Mouse (Mus musculus) midbrain, embryonic 16.5 days (tissue): ENCODE data around the gene Cry1. TPM values are rescaled to one million over a fixed set of nuclear protein-coding genes. Genes with fewer than 3 reads are reported as not detected.

Source experiments
- ATAC-seq: fragments of 200-750 bp; cut with Nextera tagmentation; 2 replicates; pipeline ENCODE4 v1.8.0; 2017; ENCODE audit warnings: moderate TSS enrichment
- H3K27ac ChIP-seq: fragments of 300-500 bp; sonication (generic); 2 replicates; pipeline ENCODE4 v1.5.1; 2014; ENCODE audit warnings: mild to moderate bottlenecking, low read length, mixed read lengths
- H3K27me3 ChIP-seq: fragments of 300-500 bp; sonication (generic); 2 replicates; pipeline ENCODE4 v1.6.1; 2014; ENCODE audit warnings: low read depth, low read length, mixed read lengths; ENCODE audit not compliant: control insufficient read depth, insufficient read depth
- H3K36me3 ChIP-seq: fragments of 300-500 bp; sonication (generic); 2 replicates; pipeline ENCODE4 v1.6.1; 2014; ENCODE audit warnings: mild to moderate bottlenecking, low read length, moderate library complexity, mixed read lengths; ENCODE audit not compliant: control insufficient read depth, insufficient read depth
- H3K4me1 ChIP-seq: fragments of 300-500 bp; sonication (generic); 2 replicates; pipeline ENCODE4 v1.6.1; 2014; ENCODE audit warnings: mild to moderate bottlenecking, low read length, mixed read lengths; ENCODE audit not compliant: control insufficient read depth, insufficient read depth
- H3K4me2 ChIP-seq: fragments of 300-500 bp; sonication (generic); 2 replicates; pipeline ENCODE4 v1.6.1; 2014; ENCODE audit warnings: mild to moderate bottlenecking, low read length, mixed read lengths
- H3K4me3 ChIP-seq: fragments of 300-500 bp; sonication (generic); 2 replicates; pipeline ENCODE4 v1.5.1; 2014; ENCODE audit warnings: low read depth, mild to moderate bottlenecking, low read length, moderate library complexity, mixed read lengths
- H3K9ac ChIP-seq: fragments of 300-500 bp; sonication (generic); 2 replicates; pipeline ENCODE4 v1.6.1; 2014; ENCODE audit warnings: low read depth, low read length, mixed read lengths
- H3K9me3 ChIP-seq: fragments of 300-500 bp; sonication (generic); replicated peaks from 2 replicates; pipeline ENCODE4 v1.6.1; 2014; ENCODE audit warnings: mild to moderate bottlenecking, low read length, mixed read lengths; ENCODE audit not compliant: control insufficient read depth, poor library complexity, severe bottlenecking
- WGBS: fragments of 180-500 bp; shearing (Covaris S2); extraction: QIAGEN DNeasy Blood & Tissue Kit; methylation state at CpG from one replicate; pipeline ENCODE4 v1.1.7; 2014; 5-methylcytosine and 5-hydroxymethylcytosine counted together
- polyA plus RNA-seq: library from polyadenylated mRNA; unstranded; fragments of >200 nt; fragmentation: Nextera tagmentation; extraction: Ambion mirVana; gene quantifications from 2 replicates; pipeline ENCODE4 v1.2.1, GENCODE M21; 2015

The Cry1 gene
- polyA plus RNA-seq, 1 experiment from 2014 or later: 43.5 TPM

DNA sequence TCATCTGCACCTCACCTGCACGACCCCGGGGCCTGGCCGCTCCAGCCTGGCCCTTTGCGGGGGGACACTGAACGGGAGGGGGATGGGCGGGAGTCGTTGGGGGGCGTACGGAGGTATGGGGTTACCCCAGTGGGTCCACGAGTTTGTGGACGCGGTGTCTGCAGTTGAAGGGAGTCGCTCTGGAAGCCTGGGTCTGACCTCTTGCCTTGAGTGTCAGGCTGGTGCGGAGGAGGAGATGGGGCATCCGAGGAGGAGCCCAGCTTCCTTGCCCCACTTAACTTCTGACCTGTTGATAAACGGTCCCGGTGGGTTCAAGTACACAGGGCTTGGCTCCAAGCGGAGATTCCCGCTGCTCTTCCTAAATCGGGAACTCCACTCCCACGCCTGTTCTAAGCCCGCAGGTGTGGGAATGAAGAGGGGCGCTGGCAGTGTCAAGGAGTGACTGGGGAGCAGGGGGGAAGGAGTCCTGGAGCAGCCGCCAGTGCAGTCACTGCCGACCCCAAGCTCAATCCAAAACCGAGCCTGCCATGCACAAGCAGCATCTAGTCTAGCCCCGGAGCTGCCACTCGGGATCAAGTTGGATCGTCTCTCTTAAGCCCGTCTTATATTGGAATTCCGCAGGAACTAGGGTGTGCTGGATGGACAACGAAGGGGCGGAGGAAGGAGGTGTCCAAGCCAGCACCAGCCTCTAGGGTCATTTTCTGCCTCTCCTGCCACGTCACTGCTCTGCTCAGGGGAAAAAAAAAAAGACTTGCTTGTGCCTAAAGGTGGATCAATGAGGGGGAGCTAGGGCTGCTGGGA is 81.6 kb downstream of the Cry1 start:
- ATAC-seq: peak; percentile 23

DNA sequence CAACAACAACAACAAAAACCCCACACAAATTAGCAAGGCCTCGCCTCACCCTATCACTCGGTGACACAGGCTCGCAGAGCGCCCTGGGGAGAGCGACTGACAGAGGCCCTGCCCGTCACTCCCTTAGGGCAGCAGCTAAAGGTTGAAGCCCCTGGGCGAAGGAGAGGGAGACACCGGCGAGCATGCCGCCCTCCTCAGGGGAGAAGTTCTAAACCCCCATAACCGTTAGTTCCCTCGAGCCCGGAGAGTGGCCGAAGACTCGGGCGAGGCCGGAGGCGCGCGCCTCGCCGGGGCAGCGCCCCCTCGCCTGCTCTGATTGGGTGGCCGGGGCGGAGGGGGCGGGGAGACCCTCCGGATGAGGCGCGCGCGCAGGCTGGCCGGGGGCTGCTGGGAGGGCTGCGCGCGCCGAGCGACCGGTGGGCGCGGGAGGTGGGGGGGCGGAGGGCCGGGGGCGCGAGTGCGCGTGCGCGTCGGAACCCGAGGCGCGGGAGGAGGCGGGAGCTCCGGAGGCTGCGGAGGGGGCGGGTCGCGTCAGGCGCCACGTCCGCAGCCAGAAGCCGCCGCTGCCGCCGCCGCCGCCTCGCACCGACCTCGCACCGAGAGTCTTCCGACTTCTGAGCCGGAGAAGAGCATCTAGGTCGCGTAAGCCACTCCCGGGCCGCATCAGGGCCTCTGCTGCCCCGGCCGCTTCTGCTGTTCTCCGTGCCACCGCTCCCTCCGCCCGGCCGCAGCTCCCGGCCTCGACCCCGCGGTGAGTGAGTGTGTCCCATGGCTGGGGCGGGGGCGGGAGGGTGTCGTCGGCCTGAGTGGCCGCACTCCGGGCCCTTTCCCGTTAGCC is 82.4 kb downstream of the Cry1 start, which contains the start of the genes Fhl4 and Tmem263:
TSS of gene Fhl4 (minus strand) at position 249 of the 838 bp plus-strand sequence.
TSS of gene Tmem263 (plus strand) at position 381 of the 838 bp plus-strand sequence.
- H3K36me3 ChIP-seq: no peaks in the 10 kb centered on the region
- under 1% methylated on average over 55 of the region's 96 CpGs for WGBS
- H3K9ac ChIP-seq: peak within 1 kb of the TSS; percentile 93
- H3K4me2 ChIP-seq: peak within 1 kb of the TSS; percentile 96
- peak; percentile 96 for ATAC-seq
- H3K9me3 ChIP-seq: no peaks in the 10 kb centered on the region
- no peaks in the 10 kb centered on the region for H3K27me3 ChIP-seq
- peaks cover 19% of the 10 kb centered on the region for H3K4me1 ChIP-seq
- H3K27ac ChIP-seq: peak within 1 kb of the TSS; percentile 92
- H3K4me3 ChIP-seq: peak within 1 kb of the TSS; percentile 100

More for the DNA sequence above, 81.6 kb downstream of the Cry1 start:
- Histone ChIP-seq H3K9me3 (no peaks in the 10 kb centered on the region), H3K4me1 (peaks cover 19% of the 10 kb centered on the region), H3K4me3 (peak overlapping the region; percentile 100), H3K9ac (peak overlapping the region; percentile 92), H3K36me3 (no peaks in the 10 kb centered on the region), H3K27me3 (no peaks in the 10 kb centered on the region), H3K4me2 (peak overlapping the region; percentile 96), H3K27ac (peak overlapping the region; percentile 86)
- WGBS: under 1% methylated on average over 34 of the region's 34 CpGs

DNA sequence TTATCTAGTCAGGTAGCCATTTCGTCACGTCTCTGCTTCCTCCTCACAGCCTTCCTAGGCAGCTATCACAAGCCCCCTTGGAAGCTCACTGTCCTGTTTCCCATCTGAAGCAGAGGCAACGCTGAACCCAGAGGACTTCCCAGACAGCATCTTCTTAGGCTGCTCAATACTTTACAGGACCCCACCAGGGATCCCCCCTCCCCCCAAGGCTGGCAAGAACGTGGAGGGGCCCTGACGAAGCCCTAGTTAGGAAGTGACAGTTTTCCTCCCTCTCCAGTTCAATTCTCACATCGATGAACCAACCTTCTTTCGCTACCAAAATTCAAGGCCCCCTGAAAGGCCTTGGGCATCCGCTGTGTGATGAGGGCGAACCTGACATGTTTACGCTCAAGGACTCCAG is 83.0 kb downstream of the Cry1 start:
- Histone ChIP-seq H3K9me3 (no peaks in the 10 kb centered on the region), H3K9ac (peak overlapping the region; percentile 93), H3K27me3 (no peaks in the 10 kb centered on the region), H3K4me1 (peaks cover 19% of the 10 kb centered on the region), H3K27ac (peak overlapping the region; percentile 92), H3K4me3 (peak overlapping the region; percentile 100), H3K4me2 (peak overlapping the region; percentile 75), H3K36me3 (no peaks in the 10 kb centered on the region)
- peak; percentile 54 for ATAC-seq
- WGBS: 1% methylated on average over 10 of the region's 10 CpGs

Other genes starting within 250 kb of the Cry1 start
- 2.4 and 2.6 TPM in 2 replicates for gene Fhl4, start 82.6 kb downstream of the Cry1 start, polyA plus RNA-seq
- gene Tmem263, start 82.4 kb downstream of the Cry1 start, polyA plus RNA-seq: 54.4 and 61.5 TPM in 2 replicates
- gene Mterf2, start 57.0 kb downstream of the Cry1 start, polyA plus RNA-seq: 25.1 and 27.7 TPM in 2 replicates
- 17.2 and 20.3 TPM in 2 replicates for gene Btbd11, start 201.8 kb upstream of the Cry1 start, polyA plus RNA-seq